Mouse (Mus musculus): ENCODE results near the gene Tmc5. TPM values are rescaled to one million over a fixed set of nuclear protein-coding genes. Genes with fewer than 3 reads are reported as not detected.

The Tmc5 gene
- polyA plus RNA-seq (2015; fragmentation: Nextera tagmentation; extraction: Ambion mirVana): 0.91 and 1.3 TPM in 2 replicates

- Histone ChIP-seq H3K4me2 (ENCODE audit: low read length) (peak within 1 kb of the TSS; percentile 53), H3K9me3 (replicated peaks; ENCODE audit: low read length) (no peaks in the 10 kb centered on the region), H3K4me1 (replicated peaks; ENCODE audit: insufficient read depth, low read length) (peaks cover 7% of the 10 kb centered on the region; the same call in 1 of the 2 replicates), H3K27ac (no peak within 1 kb of the TSS), H3K4me3 (replicated peaks; ENCODE audit: low read depth, low read length) (peak within 1 kb of the TSS; percentile 11; the same call in 1 of the 2 replicates), H3K36me3 (ENCODE audit: insufficient read depth, low read length) (no peaks in the 10 kb centered on the region), H3K27me3 (ENCODE audit: insufficient read depth, low read length) (no peaks in the 10 kb centered on the region), H3K9ac (ENCODE audit: low read depth, low read length) (no peak within 1 kb of the TSS)
- TF ChIP-seq CTCF (IDR thresholded peaks at IDR 0.05; ENCODE audit: low read depth): no peak
- ATAC-seq (replicated peaks; ENCODE audit: low FRiP score, low read depth): no peak
- WGBS: 5% methylated on average over 23 of the region's 23 CpGs
- peak; percentile 18 for DNase-seq (ENCODE audit: low spot score)
Measured at GRCm38 (mm10) chr7:118597201-118597600, at the start of gene Tmc5. Gene Tmc5, plus strand, starts transcription at chr7:118597297.

GRCm38 (mm10) chr7:118547451-118547850 lies 49.6 kb upstream of the Tmc5 start:
- no peak overlapping the region for H3K4me2 ChIP-seq (ENCODE audit: low read length)
- H3K36me3 ChIP-seq (ENCODE audit: insufficient read depth, low read length): no peaks in the 10 kb centered on the region
- ATAC-seq (replicated peaks; ENCODE audit: low FRiP score, low read depth) (no peak), DNase-seq (ENCODE audit: low spot score) (no peak)
- no peaks in the 10 kb centered on the region for H3K4me1 ChIP-seq (replicated peaks; ENCODE audit: insufficient read depth, low read length)
- no peak overlapping the region for H3K9ac ChIP-seq (ENCODE audit: low read depth, low read length)
- H3K4me3 ChIP-seq (replicated peaks; ENCODE audit: low read depth, low read length): no peak overlapping the region
- no peaks in the 10 kb centered on the region for H3K9me3 ChIP-seq (replicated peaks; ENCODE audit: low read length)
- no peaks in the 10 kb centered on the region for H3K27me3 ChIP-seq (ENCODE audit: insufficient read depth, low read length)
- WGBS: 70% methylated on average over 10 of the region's 10 CpGs
- no peak for TF ChIP-seq CTCF (IDR thresholded peaks at IDR 0.05; ENCODE audit: low read depth)
- no peak overlapping the region for H3K27ac ChIP-seq

DNA sequence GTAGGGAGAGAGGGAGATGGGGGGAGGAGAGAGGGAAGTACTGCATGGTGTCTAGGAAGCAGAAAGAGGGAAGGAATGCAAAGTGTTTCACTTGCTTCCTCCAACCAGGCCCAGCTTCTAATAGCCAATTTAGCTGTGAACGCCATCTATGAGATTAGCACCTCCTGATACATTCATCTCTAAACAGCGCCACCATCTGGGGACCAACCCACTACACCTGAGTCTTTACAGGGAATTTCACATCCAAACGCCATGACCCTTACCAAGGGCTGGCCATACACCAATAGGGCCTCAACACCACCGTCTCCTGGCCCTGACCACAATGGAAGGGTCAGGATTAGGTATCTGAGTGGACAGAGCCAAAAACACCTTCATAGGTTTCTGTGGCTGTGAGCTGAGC lies 43.2 kb upstream of the Tmc5 start:
- H3K4me1 ChIP-seq (replicated peaks; ENCODE audit: insufficient read depth, low read length): no peaks in the 10 kb centered on the region
- no peak overlapping the region for H3K4me3 ChIP-seq (replicated peaks; ENCODE audit: low read depth, low read length)
- no peak overlapping the region for H3K4me2 ChIP-seq (ENCODE audit: low read length)
- WGBS: 72% methylated on average over 4 of the region's 4 CpGs
- H3K27ac ChIP-seq: no peak overlapping the region
- DNase-seq (ENCODE audit: low spot score): no peak
- H3K9me3 ChIP-seq (replicated peaks; ENCODE audit: low read length): no peaks in the 10 kb centered on the region
- no peaks in the 10 kb centered on the region for H3K36me3 ChIP-seq (ENCODE audit: insufficient read depth, low read length)
- no peak for ATAC-seq (replicated peaks; ENCODE audit: low FRiP score, low read depth)
- TF ChIP-seq CTCF (IDR thresholded peaks at IDR 0.05; ENCODE audit: low read depth): no peak
- H3K27me3 ChIP-seq (ENCODE audit: insufficient read depth, low read length): no peaks in the 10 kb centered on the region
- no peak overlapping the region for H3K9ac ChIP-seq (ENCODE audit: low read depth, low read length)

GRCm38 (mm10) chr7:118554290-118554689 lies 42.8 kb upstream of the Tmc5 start:
- H3K27me3 ChIP-seq (ENCODE audit: insufficient read depth, low read length): no peaks in the 10 kb centered on the region
- H3K4me3 ChIP-seq (replicated peaks; ENCODE audit: low read depth, low read length): no peak overlapping the region
- DNase-seq (ENCODE audit: low spot score): no peak
- no peak overlapping the region for H3K9ac ChIP-seq (ENCODE audit: low read depth, low read length)
- H3K4me2 ChIP-seq (ENCODE audit: low read length): no peak overlapping the region
- no peaks in the 10 kb centered on the region for H3K9me3 ChIP-seq (replicated peaks; ENCODE audit: low read length)
- no peak for TF ChIP-seq CTCF (IDR thresholded peaks at IDR 0.05; ENCODE audit: low read depth)
- H3K27ac ChIP-seq: no peak overlapping the region
- ATAC-seq (replicated peaks; ENCODE audit: low FRiP score, low read depth): no peak
- H3K4me1 ChIP-seq (replicated peaks; ENCODE audit: insufficient read depth, low read length): no peaks in the 10 kb centered on the region
- H3K36me3 ChIP-seq (ENCODE audit: insufficient read depth, low read length): no peaks in the 10 kb centered on the region
- WGBS: 73% methylated on average over 2 of the region's 2 CpGs

GRCm38 (mm10) chr7:118569121-118569543 lies 28.0 kb upstream of the Tmc5 start:
- ATAC-seq (replicated peaks; ENCODE audit: low FRiP score, low read depth): no peak

GRCm38 (mm10) chr7:118571350-118571749 lies 25.7 kb upstream of the Tmc5 start:
- no peaks in the 10 kb centered on the region for H3K36me3 ChIP-seq (ENCODE audit: insufficient read depth, low read length)
- H3K9me3 ChIP-seq (replicated peaks; ENCODE audit: low read length): no peaks in the 10 kb centered on the region
- DNase-seq (ENCODE audit: low spot score): no peak
- TF ChIP-seq CTCF (IDR thresholded peaks at IDR 0.05; ENCODE audit: low read depth): no peak
- H3K27ac ChIP-seq: no peak overlapping the region
- H3K27me3 ChIP-seq (ENCODE audit: insufficient read depth, low read length): no peaks in the 10 kb centered on the region
- ATAC-seq (replicated peaks; ENCODE audit: low FRiP score, low read depth): no peak
- H3K9ac ChIP-seq (ENCODE audit: low read depth, low read length): no peak overlapping the region
- 61% methylated on average over 5 of the region's 5 CpGs for WGBS
- H3K4me3 ChIP-seq (replicated peaks; ENCODE audit: low read depth, low read length): no peak overlapping the region
- H3K4me2 ChIP-seq (ENCODE audit: low read length): no peak overlapping the region
- H3K4me1 ChIP-seq (replicated peaks; ENCODE audit: insufficient read depth, low read length): no peaks in the 10 kb centered on the region

More at GRCm38 (mm10) chr7:118569121-118569543, 28.0 kb upstream of the Tmc5 start:
- Histone ChIP-seq H3K4me2 (ENCODE audit: low read length) (no peak overlapping the region), H3K36me3 (ENCODE audit: insufficient read depth, low read length) (no peaks in the 10 kb centered on the region), H3K27me3 (ENCODE audit: insufficient read depth, low read length) (no peaks in the 10 kb centered on the region), H3K27ac (no peak overlapping the region), H3K9me3 (replicated peaks; ENCODE audit: low read length) (no peaks in the 10 kb centered on the region), H3K4me3 (replicated peaks; ENCODE audit: low read depth, low read length) (no peak overlapping the region), H3K4me1 (replicated peaks; ENCODE audit: insufficient read depth, low read length) (no peaks in the 10 kb centered on the region), H3K9ac (ENCODE audit: low read depth, low read length) (no peak overlapping the region)
- 75% methylated on average over 6 of the region's 6 CpGs for WGBS
- TF ChIP-seq CTCF (IDR thresholded peaks at IDR 0.05; ENCODE audit: low read depth): no peak
- DNase-seq (ENCODE audit: low spot score): no peak

GRCm38 (mm10) chr7:118572039-118572438 lies 25.1 kb upstream of the Tmc5 start:
- no peak overlapping the region for H3K4me3 ChIP-seq (replicated peaks; ENCODE audit: low read depth, low read length)
- H3K27me3 ChIP-seq (ENCODE audit: insufficient read depth, low read length): no peaks in the 10 kb centered on the region
- no peak for ATAC-seq (replicated peaks; ENCODE audit: low FRiP score, low read depth)
- WGBS: 64% methylated on average over 5 of the region's 5 CpGs
- H3K9ac ChIP-seq (ENCODE audit: low read depth, low read length): no peak overlapping the region
- no peak overlapping the region for H3K4me2 ChIP-seq (ENCODE audit: low read length)
- no peaks in the 10 kb centered on the region for H3K9me3 ChIP-seq (replicated peaks; ENCODE audit: low read length)
- no peaks in the 10 kb centered on the region for H3K36me3 ChIP-seq (ENCODE audit: insufficient read depth, low read length)
- H3K4me1 ChIP-seq (replicated peaks; ENCODE audit: insufficient read depth, low read length): no peaks in the 10 kb centered on the region
- H3K27ac ChIP-seq: no peak overlapping the region
- DNase-seq (ENCODE audit: low spot score): no peak
- no peak for TF ChIP-seq CTCF (IDR thresholded peaks at IDR 0.05; ENCODE audit: low read depth)
